Mouse (Mus musculus): ENCODE data around the gene Rnf128.
"Not testable (repeated sequence)": the region's sequence is repeated elsewhere in the genome, so short reads cannot be mapped to it uniquely, and the experiment has no call there.

The Rnf128 gene

GRCm38 (mm10) chrX:139562925-139563461 lies at the start of gene Rnf128:
TSS of gene Rnf128 (plus strand) at chrX:139563316.
- no peak for DNase-seq (ENCODE audit: low spot score)

- no peak for DNase-seq (ENCODE audit: low spot score)
These were observed 47.0 kb upstream of the Rnf128 start for GRCm38 (mm10) chrX:139516156-139516555.

GRCm38 (mm10) chrX:139519251-139519650 lies 43.9 kb upstream of the Rnf128 start:
- no peak for DNase-seq (ENCODE audit: low spot score)

GRCm38 (mm10) chrX:139524303-139525091 lies 38.6 kb upstream of the Rnf128 start:
- DNase-seq (ENCODE audit: low spot score): no peak

- DNase-seq (ENCODE audit: low spot score): no peak
These were observed 37.4 kb upstream of the Rnf128 start for GRCm38 (mm10) chrX:139525724-139526123.

GRCm38 (mm10) chrX:139526984-139527383 lies 36.1 kb upstream of the Rnf128 start:
- DNase-seq (ENCODE audit: low spot score): no peak

- no peak for DNase-seq (ENCODE audit: low spot score)
These were observed 33.4 kb upstream of the Rnf128 start for GRCm38 (mm10) chrX:139529678-139530077.

- DNase-seq (ENCODE audit: low spot score): no peak
These were observed 30.8 kb upstream of the Rnf128 start for GRCm38 (mm10) chrX:139532293-139532692.

GRCm38 (mm10) chrX:139537641-139538397 lies 25.3 kb upstream of the Rnf128 start:
- DNase-seq (ENCODE audit: low spot score): no peak

GRCm38 (mm10) chrX:139543726-139544125 lies 19.4 kb upstream of the Rnf128 start:
- DNase-seq (ENCODE audit: low spot score): no peak

- DNase-seq (ENCODE audit: low spot score): no peak
These were observed 12.7 kb upstream of the Rnf128 start for GRCm38 (mm10) chrX:139550456-139550855.

GRCm38 (mm10) chrX:139552090-139552489 lies 11.0 kb upstream of the Rnf128 start:
- DNase-seq (ENCODE audit: low spot score): no peak

GRCm38 (mm10) chrX:139562255-139562924 lies 726 bp upstream of the Rnf128 start:
- no peak for DNase-seq (ENCODE audit: low spot score)

GRCm38 (mm10) chrX:139570054-139570453 lies 6.9 kb downstream of the Rnf128 start:
- DNase-seq (ENCODE audit: low spot score): no peak

GRCm38 (mm10) chrX:139578649-139579278 lies 15.6 kb downstream of the Rnf128 start:
- no peak for DNase-seq (ENCODE audit: low spot score)

- DNase-seq (ENCODE audit: low spot score): no peak
These were observed 20.5 kb downstream of the Rnf128 start for GRCm38 (mm10) chrX:139583616-139584015.

GRCm38 (mm10) chrX:139586676-139587075 lies 23.6 kb downstream of the Rnf128 start:
- DNase-seq (ENCODE audit: low spot score): not testable (repeated sequence)

- DNase-seq (ENCODE audit: low spot score): no peak
These were observed 33.3 kb downstream of the Rnf128 start for GRCm38 (mm10) chrX:139596404-139596803.

- peak; percentile 80 for DNase-seq (ENCODE audit: low spot score)
These were observed 47.1 kb downstream of the Rnf128 start for GRCm38 (mm10) chrX:139610033-139610764.

GRCm38 (mm10) chrX:139610765-139611300 lies 47.7 kb downstream of the Rnf128 start:
- peak; percentile 14 for DNase-seq (ENCODE audit: low spot score)

- DNase-seq (ENCODE audit: low spot score): no peak
These were observed 51.6 kb downstream of the Rnf128 start for GRCm38 (mm10) chrX:139614761-139615160.
